Mouse (Mus musculus): ENCODE results near the gene Cfap61. TPM values are rescaled to one million over a fixed set of nuclear protein-coding genes. Genes with fewer than 3 reads are reported as not detected.

The Cfap61 gene
- polyA plus RNA-seq, 1 experiment from 2014 or later = 1.4 TPM

- Histone ChIP-seq H3K4me1 (replicated peaks; ENCODE audit: control insufficient read depth, insufficient read depth, low read length) (no peaks in the 10 kb centered on the region), H3K9me3 (ENCODE audit: control insufficient read depth, low read length) (no peaks in the 10 kb centered on the region), H3K27ac (ENCODE audit: low read depth, low read length) (no peak overlapping the region), H3K36me3 (ENCODE audit: control insufficient read depth, insufficient read depth, low read length) (no peaks in the 10 kb centered on the region), H3K4me2 (ENCODE audit: low read depth, low read length, severe bottlenecking) (no peak overlapping the region), H3K4me3 (ENCODE audit: low read depth, low read length) (no peak overlapping the region), H3K27me3 (ENCODE audit: control insufficient read depth, insufficient read depth, low read length) (no peaks in the 10 kb centered on the region), H3K9ac (ENCODE audit: low read length) (no peak overlapping the region)
- no peak for DNase-seq (ENCODE audit: low spot score)
- whole genome bisulfite sequencing = 93% methylated on average over 5 of the region's 5 CpGs
- no peak for ATAC-seq (replicated peaks; ENCODE audit: low FRiP score)
Measured at GRCm38 (mm10) chr2:146147801-146148200, 213.2 kb downstream of the Cfap61 start.

GRCm38 (mm10) chr2:146149206-146149974, 214.8 kb downstream of the Cfap61 start:
- Histone ChIP-seq H3K9ac (ENCODE audit: low read length) (no peak overlapping the region), H3K27ac (ENCODE audit: low read depth, low read length) (no peak overlapping the region), H3K36me3 (ENCODE audit: control insufficient read depth, insufficient read depth, low read length) (no peaks in the 10 kb centered on the region), H3K4me2 (ENCODE audit: low read depth, low read length, severe bottlenecking) (no peak overlapping the region), H3K4me1 (replicated peaks; ENCODE audit: control insufficient read depth, insufficient read depth, low read length) (no peaks in the 10 kb centered on the region), H3K27me3 (ENCODE audit: control insufficient read depth, insufficient read depth, low read length) (no peaks in the 10 kb centered on the region), H3K9me3 (ENCODE audit: control insufficient read depth, low read length) (no peaks in the 10 kb centered on the region), H3K4me3 (ENCODE audit: low read depth, low read length) (no peak overlapping the region)
- ATAC-seq (replicated peaks; ENCODE audit: low FRiP score) (no peak), DNase-seq (ENCODE audit: low spot score) (peak; percentile 17)
- WGBS = 90% methylated on average over 15 of the region's 15 CpGs

GRCm38 (mm10) chr2:146168017-146168803, 233.6 kb downstream of the Cfap61 start:
- no peaks in the 10 kb centered on the region for H3K9me3 ChIP-seq (ENCODE audit: control insufficient read depth, low read length)
- no peak overlapping the region for H3K27ac ChIP-seq (ENCODE audit: low read depth, low read length)
- peak; percentile 50 for DNase-seq (ENCODE audit: low spot score)
- peak; percentile 46; the same call in 1 of the 2 replicates for ATAC-seq (replicated peaks; ENCODE audit: low FRiP score)
- WGBS = 58% methylated on average over 14 of the region's 14 CpGs
- H3K27me3 ChIP-seq (ENCODE audit: control insufficient read depth, insufficient read depth, low read length) = no peaks in the 10 kb centered on the region
- no peak overlapping the region for H3K4me2 ChIP-seq (ENCODE audit: low read depth, low read length, severe bottlenecking)
- no peak overlapping the region for H3K4me3 ChIP-seq (ENCODE audit: low read depth, low read length)
- H3K9ac ChIP-seq (ENCODE audit: low read length) = no peak overlapping the region
- peaks cover 7% of the 10 kb centered on the region; the same call in 1 of the 2 replicates for H3K4me1 ChIP-seq (replicated peaks; ENCODE audit: control insufficient read depth, insufficient read depth, low read length)
- no peaks in the 10 kb centered on the region for H3K36me3 ChIP-seq (ENCODE audit: control insufficient read depth, insufficient read depth, low read length)

- Histone ChIP-seq H3K4me2 (ENCODE audit: low read depth, low read length, severe bottlenecking) (no peak overlapping the region), H3K27me3 (ENCODE audit: control insufficient read depth, insufficient read depth, low read length) (no peaks in the 10 kb centered on the region), H3K36me3 (ENCODE audit: control insufficient read depth, insufficient read depth, low read length) (no peaks in the 10 kb centered on the region), H3K4me1 (replicated peaks; ENCODE audit: control insufficient read depth, insufficient read depth, low read length) (peaks cover 7% of the 10 kb centered on the region; the same call in 1 of the 2 replicates), H3K4me3 (ENCODE audit: low read depth, low read length) (no peak overlapping the region), H3K27ac (ENCODE audit: low read depth, low read length) (no peak overlapping the region), H3K9ac (ENCODE audit: low read length) (no peak overlapping the region), H3K9me3 (ENCODE audit: control insufficient read depth, low read length) (no peaks in the 10 kb centered on the region)
- ATAC-seq (replicated peaks; ENCODE audit: low FRiP score) (0 out of 2 replicates have a peak, but pooled peaks have one; percentile 21), DNase-seq (ENCODE audit: low spot score) (no peak)
- 26% methylated on average over 7 of the region's 7 CpGs for WGBS
Measured at GRCm38 (mm10) chr2:146169492-146169891, 234.9 kb downstream of the Cfap61 start.

- DNase-seq (ENCODE audit: low spot score) = peak; percentile 16
Measured at GRCm38 (mm10) chr2:146172106-146172505, 237.5 kb downstream of the Cfap61 start.

GRCm38 (mm10) chr2:146174173-146174572, 239.6 kb downstream of the Cfap61 start:
- Histone ChIP-seq H3K4me1 (replicated peaks; ENCODE audit: control insufficient read depth, insufficient read depth, low read length) (peaks cover 2% of the 10 kb centered on the region; the same call in 1 of the 2 replicates), H3K9me3 (ENCODE audit: control insufficient read depth, low read length) (no peaks in the 10 kb centered on the region; the same call in 1 of the 2 replicates), H3K4me2 (ENCODE audit: low read depth, low read length, severe bottlenecking) (no peak overlapping the region), H3K9ac (ENCODE audit: low read length) (no peak overlapping the region), H3K27ac (ENCODE audit: low read depth, low read length) (no peak overlapping the region), H3K36me3 (ENCODE audit: control insufficient read depth, insufficient read depth, low read length) (no peaks in the 10 kb centered on the region), H3K4me3 (ENCODE audit: low read depth, low read length) (no peak overlapping the region), H3K27me3 (ENCODE audit: control insufficient read depth, insufficient read depth, low read length) (no peaks in the 10 kb centered on the region)
- ATAC-seq (replicated peaks; ENCODE audit: low FRiP score) (no peak), DNase-seq (ENCODE audit: low spot score) (peak; percentile 30)
- 95% methylated on average over 7 of the region's 7 CpGs for WGBS

More at GRCm38 (mm10) chr2:146172106-146172505, 237.5 kb downstream of the Cfap61 start:
- no peak overlapping the region for H3K9ac ChIP-seq (ENCODE audit: low read length)
- H3K36me3 ChIP-seq (ENCODE audit: control insufficient read depth, insufficient read depth, low read length) = no peaks in the 10 kb centered on the region
- no peak for ATAC-seq (replicated peaks; ENCODE audit: low FRiP score)
- WGBS = 56% methylated on average over 4 of the region's 4 CpGs
- no peaks in the 10 kb centered on the region for H3K9me3 ChIP-seq (ENCODE audit: control insufficient read depth, low read length)
- H3K27ac ChIP-seq (ENCODE audit: low read depth, low read length) = no peak overlapping the region
- no peaks in the 10 kb centered on the region for H3K27me3 ChIP-seq (ENCODE audit: control insufficient read depth, insufficient read depth, low read length)
- no peak overlapping the region for H3K4me3 ChIP-seq (ENCODE audit: low read depth, low read length)
- H3K4me2 ChIP-seq (ENCODE audit: low read depth, low read length, severe bottlenecking) = no peak overlapping the region
- H3K4me1 ChIP-seq (replicated peaks; ENCODE audit: control insufficient read depth, insufficient read depth, low read length) = peaks cover 7% of the 10 kb centered on the region; the same call in 1 of the 2 replicates

- H3K36me3 ChIP-seq (ENCODE audit: control insufficient read depth, insufficient read depth, low read length) = no peaks in the 10 kb centered on the region
- H3K9ac ChIP-seq (ENCODE audit: low read length) = no peak overlapping the region
- WGBS = 69% methylated on average over 1 of the region's 1 CpGs
- no peaks in the 10 kb centered on the region for H3K27me3 ChIP-seq (ENCODE audit: control insufficient read depth, insufficient read depth, low read length)
- no peaks in the 10 kb centered on the region; the same call in 1 of the 2 replicates for H3K9me3 ChIP-seq (ENCODE audit: control insufficient read depth, low read length)
- no peak for ATAC-seq (replicated peaks; ENCODE audit: low FRiP score)
- no peaks in the 10 kb centered on the region for H3K4me1 ChIP-seq (replicated peaks; ENCODE audit: control insufficient read depth, insufficient read depth, low read length)
- no peak overlapping the region for H3K4me2 ChIP-seq (ENCODE audit: low read depth, low read length, severe bottlenecking)
- H3K4me3 ChIP-seq (ENCODE audit: low read depth, low read length) = no peak overlapping the region
- DNase-seq (ENCODE audit: low spot score) = peak; percentile 10
- no peak overlapping the region for H3K27ac ChIP-seq (ENCODE audit: low read depth, low read length)
Measured at GRCm38 (mm10) chr2:146178718-146179117, 244.1 kb downstream of the Cfap61 start.

- Histone ChIP-seq H3K27me3 (ENCODE audit: control insufficient read depth, insufficient read depth, low read length) (no peaks in the 10 kb centered on the region), H3K4me2 (ENCODE audit: low read depth, low read length, severe bottlenecking) (no peak overlapping the region), H3K4me3 (ENCODE audit: low read depth, low read length) (no peak overlapping the region), H3K27ac (ENCODE audit: low read depth, low read length) (no peak overlapping the region), H3K4me1 (replicated peaks; ENCODE audit: control insufficient read depth, insufficient read depth, low read length) (no peaks in the 10 kb centered on the region), H3K9ac (ENCODE audit: low read length) (no peak overlapping the region), H3K36me3 (ENCODE audit: control insufficient read depth, insufficient read depth, low read length) (no peaks in the 10 kb centered on the region), H3K9me3 (ENCODE audit: control insufficient read depth, low read length) (no peaks in the 10 kb centered on the region)
- DNase-seq (ENCODE audit: low spot score) (peak; percentile 48), ATAC-seq (replicated peaks; ENCODE audit: low FRiP score) (no peak)
- 86% methylated on average over 24 of the region's 24 CpGs for WGBS
Measured at GRCm38 (mm10) chr2:146183830-146184793, 249.5 kb downstream of the Cfap61 start.

Data from forebrain, embryonic 11.5 days (tissue).